Mouse (Mus musculus) regulatory T cell (primary cell): Measurements from ENCODE around the gene Krtap24-1.

ENCODE experiments used
- in situ Hi-C: fragments of 300-600 bp; cut with MboI, MseI; formaldehyde crosslinking; loops from one replicate; pipeline ENCODE4 v1.15.1; 2025; ENCODE audit warnings: high pct_unique_total_duplicates

The Krtap24-1 gene

DNA sequence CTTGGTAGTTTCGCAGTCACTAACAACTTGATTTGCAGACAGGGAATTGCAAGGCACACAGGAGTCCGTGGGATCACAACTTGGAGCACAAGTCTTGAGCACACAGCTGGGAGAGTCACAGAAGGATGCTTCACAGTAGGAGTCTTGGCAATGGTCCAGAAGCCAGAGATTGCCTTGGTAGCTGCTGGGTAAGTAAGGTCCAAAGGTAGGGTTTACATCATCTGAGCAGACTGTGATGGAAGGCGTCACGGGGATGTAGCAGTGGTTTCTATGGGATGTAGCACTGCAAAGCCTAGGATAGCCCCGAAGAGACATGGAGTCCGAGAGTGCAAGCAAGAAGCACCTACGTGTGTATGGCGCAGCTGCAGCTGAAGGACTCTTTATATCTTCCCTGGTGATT is at the start of gene Krtap24-1:
TSS of gene Krtap24-1 (minus strand) at position 358 of the 400 bp plus-strand sequence.
- in situ Hi-C loops: no loop called here

DNA sequence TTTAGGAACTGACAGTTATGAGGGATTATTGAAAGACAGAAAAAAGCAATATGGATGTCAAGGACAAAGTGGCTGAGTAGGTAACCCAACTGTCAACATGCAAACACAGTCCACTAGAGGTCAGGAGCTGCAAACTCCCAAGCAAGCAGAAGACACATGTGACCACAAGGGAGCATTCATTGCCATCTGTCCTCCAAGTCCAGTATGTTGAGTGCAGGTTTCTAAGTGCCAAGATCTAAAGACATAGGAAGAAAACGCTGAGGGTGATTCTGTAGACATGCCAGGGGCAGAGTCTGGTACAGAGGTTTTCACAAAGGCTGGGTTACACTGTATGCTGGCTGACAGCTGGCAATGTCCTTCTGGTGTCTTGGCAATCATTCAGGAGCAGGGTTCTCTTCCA is 45.3 kb upstream of the Krtap24-1 start:
- in situ Hi-C loops: no loop called here

DNA sequence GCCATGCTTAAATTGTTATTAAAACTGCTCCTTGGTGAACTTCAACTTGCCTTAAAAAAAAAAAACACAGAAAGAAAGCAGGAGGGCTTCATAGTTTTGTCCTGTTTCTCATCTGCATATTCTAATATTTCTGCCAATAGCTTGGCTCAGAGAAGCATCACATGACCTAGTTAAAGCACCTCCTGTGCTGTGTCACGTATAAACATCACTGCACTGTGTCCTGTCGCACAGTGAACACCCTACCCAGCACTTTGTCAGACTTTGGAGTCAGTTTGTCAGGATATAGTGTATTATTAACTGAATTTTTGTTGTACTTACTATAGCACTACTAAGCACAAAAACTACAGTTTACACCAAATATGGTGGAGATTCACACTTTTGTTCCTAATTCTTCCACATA is 39.9 kb upstream of the Krtap24-1 start:
- in situ Hi-C loops: no loop called here

GRCm38 (mm10) chr16:88651082-88651481 is 39.0 kb upstream of the Krtap24-1 start:
- in situ Hi-C loops: no loop called here

- in situ Hi-C loops: loop anchor here (10.0 kb wide), 1 partner anchor 1687 kb away; no protein-coding TSS in a partner anchor
Measured at GRCm38 (mm10) chr16:88647358-88647846, 35.3 kb upstream of the Krtap24-1 start, which contains the start of gene Krtap26-1. Gene Krtap26-1, minus strand, starts transcription at chr16:88647796.

- in situ Hi-C loops: loop anchor here (10.0 kb wide), 1 partner anchor 1688 kb away; no protein-coding TSS in a partner anchor
Measured at GRCm38 (mm10) chr16:88646366-88647111, 34.5 kb upstream of the Krtap24-1 start.

GRCm38 (mm10) chr16:88640053-88640452 is 28.0 kb upstream of the Krtap24-1 start:
- in situ Hi-C loops: loop anchor here (10.0 kb wide), 1 partner anchor 1695 kb away; no protein-coding TSS in a partner anchor

DNA sequence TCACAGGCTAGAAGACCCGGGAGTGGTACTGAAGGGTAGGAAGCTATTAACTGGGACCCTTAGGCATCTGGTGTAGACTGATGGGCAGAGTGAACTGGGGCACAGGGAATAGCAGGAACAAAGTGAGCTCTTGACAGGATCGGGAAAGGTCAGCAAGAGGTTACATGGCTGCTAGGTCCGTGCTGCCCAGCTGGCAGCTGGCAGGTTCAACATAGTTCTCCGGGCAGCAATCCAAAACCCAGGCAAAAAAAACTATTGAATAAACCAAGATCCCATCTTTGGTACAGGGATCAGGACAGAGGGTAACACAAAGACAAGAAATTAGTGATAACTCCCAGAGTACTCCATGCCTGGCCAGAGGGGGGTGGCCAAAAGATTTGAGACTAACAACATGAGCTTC is 23.1 kb upstream of the Krtap24-1 start:
- in situ Hi-C loops: no loop called here

DNA sequence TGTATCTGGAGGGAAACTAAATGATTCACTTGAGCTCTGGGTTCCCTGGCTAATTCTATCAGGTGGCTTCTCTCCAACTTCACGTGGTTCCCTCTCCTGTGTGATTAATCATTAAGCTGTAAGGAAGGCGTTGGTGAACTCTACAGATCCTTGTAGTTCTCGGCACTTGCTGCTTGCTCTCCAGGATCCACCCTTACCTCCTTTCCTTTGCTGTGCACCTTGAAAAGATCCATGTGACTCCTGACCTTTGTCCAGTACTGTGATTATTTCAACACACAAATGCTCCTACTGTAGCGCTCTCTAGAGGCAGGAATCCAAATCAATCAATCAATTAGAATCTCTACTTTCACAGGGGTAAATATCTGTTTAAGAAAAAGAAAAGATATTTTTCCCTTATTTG is 19.4 kb upstream of the Krtap24-1 start:
- in situ Hi-C loops: no loop called here

DNA sequence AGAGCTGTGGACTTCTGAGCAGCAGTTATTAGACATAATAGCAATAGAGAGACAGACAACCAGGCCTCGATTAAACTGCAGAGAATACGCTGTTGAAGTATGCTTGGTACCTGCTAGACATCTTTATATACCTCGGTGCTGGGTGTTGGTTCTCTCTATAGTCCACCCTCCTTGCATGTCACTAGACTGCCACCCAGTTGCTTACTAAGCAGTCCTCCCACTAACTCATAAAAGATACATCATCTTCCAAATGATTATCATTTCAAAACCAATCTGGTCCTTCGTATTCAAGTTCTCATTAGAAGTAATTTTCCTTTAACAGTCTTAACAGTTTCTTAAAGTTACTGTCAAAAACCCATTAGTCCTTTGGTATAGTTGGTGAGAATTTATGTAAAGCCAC is 15.5 kb upstream of the Krtap24-1 start, which contains the start of gene 2310079G19Rik:
TSS of gene 2310079G19Rik (minus strand) at position 101 of the 400 bp plus-strand sequence.
- in situ Hi-C loops: no loop called here

GRCm38 (mm10) chr16:88612712-88613111 is 633 bp upstream of the Krtap24-1 start:
- in situ Hi-C loops: no loop called here

GRCm38 (mm10) chr16:88604570-88604969 is 7.5 kb downstream of the Krtap24-1 start:
- in situ Hi-C loops: no loop called here

DNA sequence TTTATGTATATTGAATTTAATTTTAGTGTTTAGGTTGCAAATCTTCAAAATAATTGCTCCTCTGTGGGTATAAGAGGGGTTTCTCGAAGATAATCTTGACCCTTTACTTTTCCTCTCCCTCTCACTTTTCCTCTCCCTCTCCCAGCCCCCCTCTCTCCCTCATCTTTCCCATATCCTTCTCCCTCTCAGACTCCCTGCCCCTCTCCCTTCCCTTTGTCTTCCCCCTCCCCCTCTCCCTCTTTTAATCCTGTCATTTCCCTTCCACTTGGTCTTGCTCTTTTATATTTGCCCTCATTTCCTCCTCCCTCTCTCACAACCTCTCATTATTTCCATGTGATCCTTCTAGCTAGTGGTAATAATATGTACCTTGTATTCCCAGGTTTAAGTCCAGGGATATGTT is 9.6 kb downstream of the Krtap24-1 start:
- in situ Hi-C loops: no loop called here

- in situ Hi-C loops: no loop called here
Measured at GRCm38 (mm10) chr16:88600303-88600702, 11.8 kb downstream of the Krtap24-1 start.

GRCm38 (mm10) chr16:88599504-88600237 is 12.4 kb downstream of the Krtap24-1 start:
- in situ Hi-C loops: no loop called here

- in situ Hi-C loops: no loop called here
Measured at GRCm38 (mm10) chr16:88592758-88593157, 19.3 kb downstream of the Krtap24-1 start.

DNA sequence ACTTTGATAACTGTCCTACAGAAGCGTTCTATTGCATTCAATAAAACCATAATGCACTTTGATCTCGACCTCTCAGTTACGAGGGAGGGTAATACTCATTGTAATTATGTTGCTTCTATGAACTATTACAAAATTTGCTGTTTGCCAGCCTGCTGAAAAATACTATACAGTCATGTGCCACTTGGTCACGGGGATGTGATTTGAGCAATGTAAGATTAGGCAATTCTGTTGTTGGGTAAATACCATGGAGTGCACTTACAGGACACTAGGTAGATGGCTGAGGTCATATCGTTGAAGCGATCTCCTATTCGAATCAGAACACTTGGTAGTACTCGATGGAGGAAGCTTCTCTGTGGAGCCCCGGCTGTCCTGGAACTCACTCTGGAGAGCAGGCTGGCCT is 28.7 kb downstream of the Krtap24-1 start:
- in situ Hi-C loops: no loop called here

DNA sequence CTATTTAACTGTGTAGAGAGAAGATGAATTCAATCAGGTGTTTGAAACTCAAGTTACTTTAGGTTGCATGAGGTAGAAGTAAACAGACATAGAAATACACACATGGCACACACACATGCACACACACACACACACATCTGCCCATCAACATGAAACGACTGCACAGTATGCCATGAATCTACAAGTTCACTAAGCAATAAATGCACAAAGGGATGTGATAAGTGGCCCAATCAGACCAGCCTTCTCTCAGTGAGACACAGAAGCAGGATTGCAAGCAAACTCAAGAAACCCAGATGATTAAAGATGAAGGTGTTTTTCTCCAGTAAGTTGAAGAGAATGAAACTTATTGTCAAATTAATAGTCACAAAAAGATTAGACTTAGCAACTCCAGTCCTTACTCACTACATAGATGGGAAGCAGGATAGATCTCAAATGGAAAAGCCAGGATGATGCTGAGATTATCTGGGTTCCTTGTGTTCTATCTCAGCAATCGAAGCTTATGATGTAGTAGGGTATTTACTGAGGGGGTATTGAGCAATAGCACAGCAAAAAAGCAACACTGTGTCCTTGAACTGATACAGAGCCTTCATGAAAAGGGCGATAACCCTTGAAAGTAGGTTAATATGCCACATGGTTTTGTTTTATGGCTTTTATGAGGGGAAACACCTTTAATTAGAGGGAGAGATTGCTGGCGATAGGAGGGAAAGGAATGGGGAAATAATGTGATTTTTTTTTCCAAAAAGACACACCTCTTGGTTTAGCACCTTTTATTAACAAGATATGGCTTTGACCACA is 36.0 kb downstream of the Krtap24-1 start:
- in situ Hi-C loops: no loop called here

DNA sequence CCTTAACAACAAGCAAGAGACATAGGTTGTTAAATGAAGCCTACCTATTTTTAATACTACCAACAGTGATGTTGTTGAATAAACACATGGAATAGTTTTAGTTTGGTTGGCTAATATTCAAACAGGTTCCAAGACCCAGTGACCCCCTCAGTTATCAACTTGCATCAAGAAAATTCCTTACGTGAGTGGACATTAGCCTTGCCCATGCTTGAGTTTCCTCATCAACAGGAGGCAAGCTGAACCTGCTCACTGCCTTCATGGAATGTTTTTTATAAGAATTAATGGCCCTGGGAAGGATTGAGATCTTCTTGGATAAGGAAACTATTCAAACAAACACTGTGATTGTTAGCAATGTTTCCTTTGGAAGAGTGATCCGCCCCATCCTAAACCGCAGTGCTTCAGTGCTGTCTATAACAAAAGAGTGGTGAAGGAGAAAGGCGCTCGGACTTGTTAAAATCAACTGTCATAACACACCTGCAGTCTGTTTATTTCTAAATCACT is 39.1 kb downstream of the Krtap24-1 start:
- in situ Hi-C loops: no loop called here

GRCm38 (mm10) chr16:88570136-88570535 is 41.9 kb downstream of the Krtap24-1 start:
- in situ Hi-C loops: no loop called here

GRCm38 (mm10) chr16:88569732-88570131 is 42.3 kb downstream of the Krtap24-1 start:
- in situ Hi-C loops: no loop called here
